Mouse (Mus musculus): ENCODE data around the gene Pfpl. TPM values are rescaled to one million over a fixed set of nuclear protein-coding genes. Genes with fewer than 3 reads are reported as not detected.

The Pfpl gene
- polyA plus RNA-seq (2017; shearing (Covaris generic)), result not detected

GRCm38 (mm10) chr19:12427605-12428004, at the start of gene Pfpl:
TSS of gene Pfpl (plus strand) at chr19:12427905.

GRCm38 (mm10) chr19:12386979-12387378, 40.7 kb upstream of the Pfpl start, which contains the start of gene Olfr1440:
TSS of gene Olfr1440 (plus strand) at chr19:12387279.

GRCm38 (mm10) chr19:12417361-12417760, 10.3 kb upstream of the Pfpl start, which contains the start of gene Olfr1441:
TSS of gene Olfr1441 (plus strand) at chr19:12417433.

GRCm38 (mm10) chr19:12460282-12461249, 32.9 kb downstream of the Pfpl start, which contains the start of gene Mpeg1:
TSS of gene Mpeg1 (plus strand) at chr19:12460779.

Other genes with a start within 250 kb of the Pfpl start
- not detected for gene Olfr1431, start 227.3 kb upstream of the Pfpl start, polyA plus RNA-seq (2017; shearing (Covaris generic))
- gene Olfr1432, start 195.3 kb upstream of the Pfpl start, polyA plus RNA-seq (2017; shearing (Covaris generic)), result not detected
- not detected for gene Olfr262, start 186.2 kb upstream of the Pfpl start, polyA plus RNA-seq (2017; shearing (Covaris generic))
- not detected for gene Olfr235, start 166.9 kb upstream of the Pfpl start, polyA plus RNA-seq (2017; shearing (Covaris generic))
- not detected for gene Olfr1434, start 148.1 kb upstream of the Pfpl start, polyA plus RNA-seq (2017; shearing (Covaris generic))
- gene Olfr1436, start 128.8 kb upstream of the Pfpl start, polyA plus RNA-seq (2017; shearing (Covaris generic)), result not detected
- gene Olfr1437, start 102.8 kb upstream of the Pfpl start, polyA plus RNA-seq (2017; shearing (Covaris generic)), result not detected
- not detected for gene Olfr1438-ps1, start 92.0 kb upstream of the Pfpl start, polyA plus RNA-seq (2017; shearing (Covaris generic))
- gene Olfr1440, start 40.6 kb upstream of the Pfpl start, polyA plus RNA-seq (2017; shearing (Covaris generic)), result not detected
- gene Olfr1441, start 10.5 kb upstream of the Pfpl start, polyA plus RNA-seq (2017; shearing (Covaris generic)), result not detected
- 0.53 TPM for gene Mpeg1, start 32.9 kb downstream of the Pfpl start, polyA plus RNA-seq (2017; shearing (Covaris generic))
- gene Dtx4, start 73.5 kb downstream of the Pfpl start, polyA plus RNA-seq (2017; shearing (Covaris generic)), result 6.2 TPM
- gene Fam111a, start 117.8 kb downstream of the Pfpl start, polyA plus RNA-seq (2017; shearing (Covaris generic)), result 47.0 TPM
- gene Gm4952, start 172.1 kb downstream of the Pfpl start, polyA plus RNA-seq (2017; shearing (Covaris generic)), result not detected
- gene Glyat, start 205.4 kb downstream of the Pfpl start, polyA plus RNA-seq (2017; shearing (Covaris generic)), result not detected
- gene Olfr1442, start 242.5 kb downstream of the Pfpl start, polyA plus RNA-seq (2017; shearing (Covaris generic)), result not detected

All from CD4-positive, CD25-positive, alpha-beta regulatory T cell, adult 9 weeks (primary cell).